ENCODE assay signal across 9 mouse cellular contexts in genomic region chr13:97757033-97757432, GRCm38 (mm10). TPM values are rescaled to one million over a fixed set of nuclear protein-coding genes. Genes with fewer than 3 reads are reported as not detected.
A peak's percentile ranks its signal among the peaks of the same experiment; 100 is the strongest.
DNase-seq lines count a peak whose midpoint lies in the region; ATAC-seq and TF ChIP-seq lines count a peak whose summit lies in the region.
"Had no signal": no experiment of that assay in that cellular context is flagged by ENCODE, and none has a peak within 500 bp of the region (broad histone marks: within the 10 kb centered on the region; RNA-seq: fewer than 3 reads in every experiment).

No protein-coding gene starts in this region.

- no peak overlapping the region for H3K4me3 ChIP-seq in cerebellum, adult 2 months (replicated peaks; ENCODE audit: insufficient read depth, low read depth, low read length)
- H3K4me3 ChIP-seq in midbrain, embryonic 10.5 days: no peak overlapping the region
- H3K4me3 ChIP-seq in midbrain, embryonic 11.5 days (ENCODE audit: low read depth, low read length): no peak overlapping the region
- no peak overlapping the region for H3K4me3 ChIP-seq in heart, embryonic 16.5 days (ENCODE audit: low read length)
- H3K4me3 ChIP-seq in midbrain, embryonic 14.5 days (replicated peaks; ENCODE audit: low read depth, low read length): no peak overlapping the region

- 60% methylated on average over 4 of the region's 4 CpGs for WGBS in cerebellum, adult 2 months
- 86% methylated on average over 4 of the region's 4 CpGs for WGBS in midbrain, embryonic 10.5 days
- WGBS in midbrain, embryonic 11.5 days: 89% methylated on average over 4 of the region's 4 CpGs
- WGBS in heart, embryonic 16.5 days: 63% methylated on average over 4 of the region's 4 CpGs
- 76% methylated on average over 4 of the region's 4 CpGs for WGBS in midbrain, embryonic 14.5 days

- no peaks in the 10 kb centered on the region for H3K36me3 ChIP-seq in midbrain, embryonic 10.5 days
- H3K36me3 ChIP-seq in midbrain, embryonic 11.5 days (ENCODE audit: control insufficient read depth, insufficient read depth, low read length): no peaks in the 10 kb centered on the region
- no peaks in the 10 kb centered on the region for H3K36me3 ChIP-seq in heart, embryonic 16.5 days (ENCODE audit: control insufficient read depth, insufficient read depth)
- no peaks in the 10 kb centered on the region for H3K36me3 ChIP-seq in midbrain, embryonic 14.5 days (ENCODE audit: control insufficient read depth, insufficient read depth, low read length)

- peak; percentile 64 to 75 for DNase-seq in cerebellum, postnatal 10 days
- no peak for DNase-seq in cerebellum, adult 2 months
- no peak for DNase-seq in midbrain, embryonic 10.5 days (ENCODE audit: low spot score)
- DNase-seq in midbrain, embryonic 11.5 days (ENCODE audit: low spot score, missing footprints): no peak
- peak; percentile 47 for DNase-seq in midbrain, embryonic 14.5 days
- DNase-seq in T-cell, adult 2 months (ENCODE audit: low spot score): no peak
- no peak for DNase-seq in B cell, adult 2 months

- H3K9ac ChIP-seq in midbrain, embryonic 11.5 days (ENCODE audit: low read length): no peak overlapping the region
- no peak overlapping the region for H3K9ac ChIP-seq in heart, embryonic 16.5 days (ENCODE audit: low read length)
- H3K9ac ChIP-seq in midbrain, embryonic 14.5 days (replicated peaks; ENCODE audit: low read length): no peak overlapping the region
- H3K9ac ChIP-seq: liver, embryonic 14.5 days had no signal

- no peak overlapping the region for H3K27ac ChIP-seq in cerebellum, adult 2 months (ENCODE audit: insufficient read depth, low read length)
- 0 out of 2 replicates have a peak overlapping the region, but pooled peaks have one; percentile 17 for H3K27ac ChIP-seq in midbrain, embryonic 10.5 days (replicated peaks)
- H3K27ac ChIP-seq in midbrain, embryonic 11.5 days (ENCODE audit: low read depth, low read length): no peak overlapping the region
- H3K27ac ChIP-seq in heart, embryonic 16.5 days (ENCODE audit: low read length): peak overlapping the region; percentile 34
- no peak overlapping the region; the same call in 1 of the 2 replicates for H3K27ac ChIP-seq in midbrain, embryonic 14.5 days (replicated peaks; ENCODE audit: low read depth, low read length)
- H3K27ac ChIP-seq: liver, embryonic 14.5 days had no signal

- no peak for TF ChIP-seq POLR2A in cerebellum, adult 2 months (IDR thresholded peaks at IDR 0.05; ENCODE audit: borderline replicate concordance, insufficient read depth, low read length)

- H3K4me2 ChIP-seq in midbrain, embryonic 11.5 days: no peak overlapping the region
- no peak overlapping the region for H3K4me2 ChIP-seq in heart, embryonic 16.5 days (ENCODE audit: low read depth, low read length)
- no peak overlapping the region for H3K4me2 ChIP-seq in midbrain, embryonic 14.5 days (ENCODE audit: low read length)

- no peak for ATAC-seq in midbrain, embryonic 11.5 days (ENCODE audit: low FRiP score)
- no peak for ATAC-seq in heart, embryonic 16.5 days (replicated peaks; ENCODE audit: extremely low read depth, insufficient read depth, low FRiP score)
- ATAC-seq in midbrain, embryonic 14.5 days (ENCODE audit: low FRiP score, low TSS enrichment): no peak

- H3K9me3 ChIP-seq in midbrain, embryonic 10.5 days (replicated peaks): no peaks in the 10 kb centered on the region
- no peaks in the 10 kb centered on the region for H3K9me3 ChIP-seq in midbrain, embryonic 11.5 days (ENCODE audit: control insufficient read depth, low read length)
- H3K9me3 ChIP-seq in heart, embryonic 16.5 days (replicated peaks; ENCODE audit: control insufficient read depth, low read length): no peaks in the 10 kb centered on the region
- no peaks in the 10 kb centered on the region for H3K9me3 ChIP-seq in midbrain, embryonic 14.5 days (ENCODE audit: control insufficient read depth, low read length)

- no peaks in the 10 kb centered on the region for H3K4me1 ChIP-seq in cerebellum, adult 2 months (ENCODE audit: control insufficient read depth, insufficient read depth, low read length)
- H3K4me1 ChIP-seq in midbrain, embryonic 10.5 days: peaks cover 6% of the 10 kb centered on the region; the same call in 1 of the 2 replicates
- H3K4me1 ChIP-seq in midbrain, embryonic 11.5 days (ENCODE audit: control insufficient read depth, insufficient read depth, low read length): no peaks in the 10 kb centered on the region
- no peaks in the 10 kb centered on the region for H3K4me1 ChIP-seq in heart, embryonic 16.5 days (ENCODE audit: control insufficient read depth, insufficient read depth, low read length)
- no peaks in the 10 kb centered on the region for H3K4me1 ChIP-seq in midbrain, embryonic 14.5 days (ENCODE audit: control insufficient read depth, insufficient read depth, low read length)

- H3K27me3 ChIP-seq in cerebellum, adult 2 months (ENCODE audit: control insufficient read depth, insufficient read depth, low read length): no peaks in the 10 kb centered on the region
- no peaks in the 10 kb centered on the region for H3K27me3 ChIP-seq in midbrain, embryonic 10.5 days (ENCODE audit: low read depth, poor library complexity, severe bottlenecking)
- H3K27me3 ChIP-seq in midbrain, embryonic 11.5 days (ENCODE audit: control insufficient read depth, insufficient read depth, low read length): no peaks in the 10 kb centered on the region
- H3K27me3 ChIP-seq in heart, embryonic 16.5 days (ENCODE audit: control insufficient read depth, insufficient read depth, low read length): no peaks in the 10 kb centered on the region
- H3K27me3 ChIP-seq in midbrain, embryonic 14.5 days (ENCODE audit: control insufficient read depth, insufficient read depth, low read length): no peaks in the 10 kb centered on the region

- no peak for TF ChIP-seq CTCF in cerebellum, adult 2 months (IDR thresholded peaks at IDR 0.05; ENCODE audit: borderline replicate concordance, insufficient read depth, low read depth, low read length)

RNA-seq across cellular contexts. Expression of gene Gm10260, which starts 3.4 kb away (rescaled TPM):
- polyA plus RNA-seq in cerebellum, adult 2 months (2012; rRNA removed): 3.6 and 3.8 TPM in 2 replicates
- 4.2 and 4.9 TPM in 2 replicates for polyA plus RNA-seq in midbrain, embryonic 10.5 days (2016; fragmentation: Nextera tagmentation; extraction: Ambion mirVana)
- 4.1 TPM in 1 of 2 replicates, not detected in the other for polyA plus RNA-seq in midbrain, embryonic 11.5 days (2014; fragmentation: Nextera tagmentation; extraction: Ambion mirVana)
- 4.5 and 21.3 TPM in 2 replicates for polyA plus RNA-seq in heart, embryonic 16.5 days (2015; fragmentation: Nextera tagmentation; extraction: Ambion mirVana)
- polyA plus RNA-seq in midbrain, embryonic 14.5 days (2014; fragmentation: Nextera tagmentation; extraction: Ambion mirVana): not detected in 2 replicates

Comparison
In these comparisons a context has a peak if more than half of its experiments do, and no peak if none do; other contexts are left out.
1. DNase-seq: peak in cerebellum, postnatal 10 days (2 of 2) and midbrain, embryonic 14.5 days (single experiment); none in cerebellum, adult 2 months (0 of 2), midbrain, embryonic 10.5 days (single experiment), midbrain, embryonic 11.5 days (single experiment), T-cell, adult 2 months (single experiment) and B cell, adult 2 months (0 of 2).
2. H3K27ac ChIP-seq: peak in midbrain, embryonic 10.5 days (single experiment) and heart, embryonic 16.5 days (single experiment); none in cerebellum, adult 2 months (single experiment), midbrain, embryonic 11.5 days (single experiment) and midbrain, embryonic 14.5 days (single experiment).